Mouse (Mus musculus): ENCODE data around the gene Dmc1.

The Dmc1 gene

DNA sequence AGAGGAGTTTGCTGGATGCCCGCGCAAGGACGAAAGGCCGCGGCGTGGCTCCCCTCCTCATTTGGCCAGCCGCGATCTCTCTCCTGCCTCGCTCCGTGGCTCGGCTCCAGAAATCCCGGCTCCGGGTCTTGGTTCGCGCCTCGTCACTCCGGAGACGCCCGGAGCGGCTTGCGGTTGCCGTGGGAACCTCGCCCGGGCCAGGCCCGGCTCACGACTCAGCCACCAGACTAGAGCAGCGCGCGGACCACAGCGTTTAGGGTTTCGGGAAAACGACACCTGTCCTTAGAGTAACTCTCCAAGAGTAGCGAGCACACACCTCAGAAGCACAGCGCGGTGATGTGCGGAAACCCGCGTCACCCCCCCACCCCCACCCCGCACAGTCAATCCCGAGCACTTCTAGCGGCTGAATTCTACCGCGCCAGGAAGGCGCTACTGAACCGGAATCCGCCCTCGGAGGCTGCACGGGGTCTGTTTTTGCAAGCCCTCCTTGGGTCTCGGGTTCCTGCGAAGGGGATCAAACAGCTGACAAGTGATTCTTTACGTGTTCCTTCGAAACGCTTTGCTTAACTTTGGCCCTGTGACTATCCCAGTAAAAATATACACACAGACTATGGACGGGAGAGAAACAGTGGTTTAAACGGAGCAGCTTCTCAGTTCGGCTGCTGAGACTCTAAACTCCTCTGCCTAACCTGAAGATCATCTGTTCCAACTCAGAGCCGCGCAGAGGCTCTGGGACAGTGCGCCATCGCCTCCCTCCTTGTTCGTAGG lies 93.2 kb downstream of the Dmc1 start:
- DNase-seq (ENCODE audit: low spot score): peak; percentile 89
